Mouse (Mus musculus) lung, adult 10 weeks (tissue): ENCODE data around the gene Lsm8. TPM values are rescaled to one million over a fixed set of nuclear protein-coding genes. Genes with fewer than 3 reads are reported as not detected.

Experiments used
- polyA plus RNA-seq: library from polyadenylated mRNA; stranded (reverse); fragments of 350-450 nt; fragmentation: Illumina TruSeq; extraction: RNeasy Lipid Tissue Mini Kit (QIAGEN cat#74804); gene quantifications from one replicate; pipeline ENCODE4 v1.2.3, GENCODE M21; 2014; ENCODE audit warnings: low read depth, low replicate concordance; ENCODE audit not compliant: insufficient read depth

Gene Lsm8
- 48.9 TPM for polyA plus RNA-seq

GRCm38 (mm10) chr6:18848051-18848701 is at the start of gene Lsm8:
TSS of gene Lsm8 (plus strand) at chr6:18848579.

GRCm38 (mm10) chr6:18866018-18866417 is 17.6 kb downstream of the Lsm8 start, which contains the start of gene Ankrd7:
TSS of gene Ankrd7 (plus strand) at chr6:18866318.

Other genes with a start within 250 kb of the Lsm8 start
- not detected for gene Ankrd7, start 17.7 kb downstream of the Lsm8 start, polyA plus RNA-seq